Mouse (Mus musculus) heart, embryonic 14.5 days (tissue): ENCODE measurements around the gene Arrb1. TPM values are rescaled to one million over a fixed set of nuclear protein-coding genes. Genes with fewer than 3 reads are reported as not detected.

Source experiments
- microRNA counts: library from miRNA; unstranded; fragments of <30 nt; microRNA quantifications from one replicate; lab custom pipeline; 2016
- microRNA-seq: library from miRNA; unstranded; fragments of <30 nt; microRNA quantifications from one replicate; pipeline ENCODE4, GENCODE M21; 2016
- polyA plus RNA-seq: library from polyadenylated mRNA; unstranded; fragments of >200 nt; fragmentation: Nextera tagmentation; extraction: Ambion mirVana; gene quantifications from 2 replicates; pipeline ENCODE4 v1.2.1, GENCODE M21; 2014

Gene Arrb1
- polyA plus RNA-seq, 1 experiment from 2014 or later = 4.1 TPM

MicroRNAs encoded within 50 kb of the gene (microRNA counts, 519-probe panel; counts per million panel counts)
- 322 counts per million, percentile 70 among the panel's probes with 10 or more counts for microRNA mmu-miR-326 (lab: Ali Mortazavi, UCI)

Small RNA genes lying within 50 kb of the gene (microRNA-seq; reads per million reads assigned to microRNA genes)
- 22.6 reads per million, percentile 33 among the genes with 10 or more reads in this experiment for gene Mir326

Other genes starting within 250 kb of the Arrb1 start
- gene Serpinh1, start 182.2 kb upstream of the Arrb1 start, polyA plus RNA-seq = 401 and 427 TPM in 2 replicates
- gene Gdpd5, start 154.1 kb upstream of the Arrb1 start, polyA plus RNA-seq = 24.9 and 25.5 TPM in 2 replicates
- 0.86 and 1.1 TPM in 2 replicates for gene Klhl35, start 69.5 kb upstream of the Arrb1 start, polyA plus RNA-seq
- 538 and 543 TPM in 2 replicates for gene Rps3, start 51.7 kb upstream of the Arrb1 start, polyA plus RNA-seq
- gene Tpbgl, start 91.6 kb downstream of the Arrb1 start, polyA plus RNA-seq = 2.4 and 2.6 TPM in 2 replicates
- gene Slco2b1, start 175.9 kb downstream of the Arrb1 start, polyA plus RNA-seq = 1.3 TPM in 2 replicates
- not detected in 2 replicates for gene Olfr520, start 194.8 kb downstream of the Arrb1 start, polyA plus RNA-seq
- gene Olfr521, start 228.0 kb downstream of the Arrb1 start, polyA plus RNA-seq = not detected in 2 replicates